Mouse (Mus musculus) small intestine, adult 2 months (tissue): ENCODE data around the gene Arnt2. TPM values are rescaled to one million over a fixed set of nuclear protein-coding genes. Genes with fewer than 3 reads are reported as not detected.

Experiments
- H3K27ac ChIP-seq: fragments of 200-500 bp; 2 replicates; pipeline ENCODE4 v1.5.1; 2012; ENCODE audit warnings: low read depth, low read length, control low read depth, inconsistent platforms; ENCODE audit not compliant: insufficient read depth
- H3K27me3 ChIP-seq: fragments of 200-500 bp; 2 replicates; pipeline ENCODE4 v1.6.1; 2012; ENCODE audit warnings: mild to moderate bottlenecking, moderate library complexity, low read length, inconsistent platforms; ENCODE audit not compliant: control insufficient read depth, insufficient read depth
- H3K36me3 ChIP-seq: fragments of 200-500 bp; 2 replicates; pipeline ENCODE4 v1.6.1; 2012; ENCODE audit warnings: mild to moderate bottlenecking, low read length, control low read depth, inconsistent platforms; ENCODE audit not compliant: control insufficient read depth, insufficient read depth
- H3K4me1 ChIP-seq: fragments of 200-500 bp; 2 replicates; pipeline ENCODE4 v1.6.1; 2012; ENCODE audit warnings: low read length, inconsistent platforms, mixed read lengths; ENCODE audit not compliant: control insufficient read depth, insufficient read depth, insufficient read length
- H3K4me3 ChIP-seq: fragments of 200-500 bp; 2 replicates; pipeline ENCODE4 v1.5.1; 2012; ENCODE audit warnings: low read depth, mild to moderate bottlenecking, control low read depth, inconsistent platforms, low read length, moderate library complexity
- CTCF ChIP-seq: fragments of 200-500 bp; IDR thresholded peaks from 2 replicates; pipeline ENCODE4 v1.5.1; 2012; ENCODE audit warnings: low read depth, mild to moderate bottlenecking, control low read depth, inconsistent platforms, low read length, moderate library complexity, mixed read lengths; ENCODE audit not compliant: insufficient replicate concordance, insufficient read length; ENCODE audit errors: extremely low read depth
- POLR2A ChIP-seq: fragments of 200-500 bp; IDR thresholded peaks from 2 replicates; pipeline ENCODE4 v1.6.1; 2012; ENCODE audit warnings: low read depth, mild to moderate bottlenecking, control low read depth, inconsistent platforms, low read length, moderate library complexity
- WGBS: fragments of 180-500 bp; shearing (Covaris S2); methylation state at CpG from one replicate; pipeline ENCODE4 v1.1.7; 2018; 5-methylcytosine and 5-hydroxymethylcytosine counted together
- polyA plus RNA-seq: library from polyadenylated mRNA; depleted of rRNA; stranded (reverse); fragments of >200 nt; gene quantifications from 2 replicates; pipeline ENCODE4 v1.2.3, GENCODE M21; 2012

Gene Arnt2
- polyA plus RNA-seq, 1 experiment, result 3.2 TPM

DNA sequence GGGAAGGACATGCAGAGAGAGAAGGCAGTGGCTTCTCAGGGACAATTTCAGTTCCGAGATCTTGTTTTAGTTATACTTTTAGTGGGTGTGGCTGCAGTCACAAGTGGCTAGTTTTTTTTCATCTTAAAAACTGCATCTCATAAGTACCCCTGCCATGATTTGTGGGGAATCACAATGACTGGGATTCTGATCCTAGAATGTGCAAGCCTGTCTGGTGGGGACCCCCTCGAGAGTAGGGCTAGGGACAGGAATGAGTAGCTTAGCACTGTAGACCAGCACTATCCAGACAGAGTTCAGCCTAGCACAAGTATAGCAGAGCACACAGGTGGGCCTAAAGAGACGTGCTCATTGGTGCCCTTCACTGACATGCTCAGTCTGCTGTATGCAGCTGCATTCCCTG is 27.6 kb downstream of the Arnt2 start:
- WGBS, result 78% methylated on average over 3 of the region's 3 CpGs

DNA sequence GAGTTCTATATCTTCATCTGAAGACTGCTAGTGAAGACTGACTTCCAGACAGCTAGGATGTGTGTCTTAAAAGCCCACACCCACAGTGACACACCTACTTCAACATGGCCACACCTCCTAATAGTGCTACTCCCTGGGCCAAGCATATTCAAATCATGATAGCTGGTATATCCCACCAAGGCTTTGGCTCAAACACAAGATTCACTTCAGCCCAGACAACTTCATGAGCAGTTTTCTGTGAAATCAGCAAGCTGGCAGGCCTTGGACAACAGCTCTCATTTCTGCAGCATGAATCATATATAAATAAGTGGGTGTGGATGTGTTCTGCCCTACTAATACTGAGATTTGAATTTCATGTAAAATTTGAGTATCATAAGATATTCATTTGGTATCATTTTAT is 29.2 kb downstream of the Arnt2 start:
- Histone ChIP-seq H3K4me1 (no peaks in the 10 kb centered on the region), H3K27me3 (no peaks in the 10 kb centered on the region), H3K4me3 (no peak overlapping the region), H3K27ac (no peak overlapping the region), H3K36me3 (no peaks in the 10 kb centered on the region)
- TF ChIP-seq POLR2A (no peak), CTCF (no peak)

More for the DNA sequence above, 27.6 kb downstream of the Arnt2 start:
- H3K4me3 ChIP-seq, result no peak overlapping the region
- no peaks in the 10 kb centered on the region for H3K36me3 ChIP-seq
- no peaks in the 10 kb centered on the region for H3K27me3 ChIP-seq
- TF ChIP-seq CTCF (no peak), POLR2A (no peak)
- H3K27ac ChIP-seq, result no peak overlapping the region
- H3K4me1 ChIP-seq, result no peaks in the 10 kb centered on the region

DNA sequence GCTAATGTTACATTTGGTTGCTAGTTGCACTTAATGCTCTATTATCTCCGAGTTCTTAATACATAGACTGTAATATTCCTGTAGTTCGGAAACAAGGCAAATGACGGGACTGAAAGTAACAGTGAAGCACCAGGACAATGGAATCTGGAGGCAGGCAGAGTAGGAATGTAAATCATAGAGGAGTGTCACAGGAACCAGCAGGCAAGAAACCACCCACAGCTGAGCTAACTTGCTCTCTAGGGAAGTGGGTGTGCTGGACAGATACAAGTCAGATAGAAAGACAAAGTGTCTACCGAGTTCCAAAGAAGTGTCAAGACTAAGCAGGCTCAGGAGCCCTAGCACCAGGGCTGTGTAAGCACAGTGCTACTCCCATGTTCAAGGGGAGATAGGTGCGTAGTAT is 32.6 kb downstream of the Arnt2 start:
- TF ChIP-seq POLR2A (no peak), CTCF (no peak)
- Histone ChIP-seq H3K27me3 (no peaks in the 10 kb centered on the region), H3K27ac (no peak overlapping the region), H3K4me1 (no peaks in the 10 kb centered on the region), H3K36me3 (no peaks in the 10 kb centered on the region), H3K4me3 (no peak overlapping the region)
- 62% methylated on average over 5 of the region's 5 CpGs for WGBS

DNA sequence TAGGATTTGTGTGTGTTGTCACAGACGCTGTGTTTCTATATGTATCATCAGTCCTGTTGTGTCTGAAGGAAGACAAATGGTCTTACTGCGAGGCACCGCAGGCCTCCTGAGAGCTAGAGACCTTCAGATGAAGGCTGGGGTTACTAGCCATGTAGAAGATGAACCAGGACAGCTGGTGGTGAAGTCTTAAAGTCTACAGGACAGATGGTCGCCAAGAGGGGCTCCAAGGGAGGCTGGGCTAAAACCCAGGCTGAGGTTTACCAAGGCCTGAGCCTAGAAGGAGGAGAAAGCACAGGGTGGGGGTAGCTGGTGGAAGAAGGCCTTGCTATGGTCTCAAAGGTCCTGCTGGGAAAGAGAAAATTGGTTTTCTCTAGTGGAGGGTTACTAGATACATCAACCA is 36.3 kb downstream of the Arnt2 start:
- Histone ChIP-seq H3K27me3 (no peaks in the 10 kb centered on the region), H3K4me1 (no peaks in the 10 kb centered on the region), H3K4me3 (no peak overlapping the region), H3K27ac (no peak overlapping the region), H3K36me3 (no peaks in the 10 kb centered on the region)
- 85% methylated on average over 4 of the region's 4 CpGs for WGBS
- TF ChIP-seq POLR2A (no peak), CTCF (no peak)

DNA sequence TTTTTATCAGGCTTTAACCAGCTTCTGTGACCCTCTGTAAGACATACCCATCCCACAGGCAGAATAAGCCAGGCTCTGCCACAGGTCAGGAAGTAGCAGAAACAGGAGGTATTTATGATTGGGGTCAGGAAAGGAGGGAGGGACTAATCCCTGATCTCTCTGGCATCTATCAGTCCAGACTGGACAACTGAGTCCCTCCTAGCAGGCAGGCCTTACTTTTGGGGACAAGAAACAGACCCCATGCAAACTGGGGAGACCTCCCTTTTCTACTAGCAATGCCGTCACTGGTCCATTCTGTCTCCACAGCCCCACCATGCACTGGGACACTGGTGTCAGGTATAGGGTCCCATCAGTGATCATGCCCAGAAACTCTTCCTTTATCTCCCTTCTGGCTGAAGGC is 37.1 kb downstream of the Arnt2 start:
- Histone ChIP-seq H3K27me3 (no peaks in the 10 kb centered on the region), H3K36me3 (no peaks in the 10 kb centered on the region), H3K27ac (no peak overlapping the region), H3K4me1 (no peaks in the 10 kb centered on the region), H3K4me3 (no peak overlapping the region)
- 92% methylated on average over 1 of the region's 1 CpGs for WGBS
- no peak for TF ChIP-seq POLR2A
- TF ChIP-seq CTCF, result no peak

DNA sequence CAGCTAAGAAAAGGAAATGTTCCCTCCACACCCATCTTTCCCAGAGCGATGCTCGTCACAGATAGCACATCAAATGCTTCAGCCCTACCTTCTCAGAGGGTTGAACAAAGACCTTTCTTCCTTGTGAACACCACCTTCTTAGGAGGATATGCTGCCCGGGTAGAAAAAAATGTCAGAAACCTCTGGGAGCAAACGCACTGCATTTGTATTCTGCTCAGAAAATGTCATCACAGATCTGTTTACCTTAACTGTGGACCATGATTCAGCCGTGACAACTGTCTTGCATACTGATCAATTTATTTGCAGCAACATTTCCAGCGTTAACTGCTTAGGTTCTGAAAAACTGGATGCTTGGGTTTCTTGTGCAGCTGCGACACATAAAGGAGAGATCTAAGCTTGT is 37.7 kb downstream of the Arnt2 start:
- WGBS, result 67% methylated on average over 7 of the region's 7 CpGs
- no peak for TF ChIP-seq CTCF
- no peak for TF ChIP-seq POLR2A
- Histone ChIP-seq H3K27me3 (no peaks in the 10 kb centered on the region), H3K27ac (no peak overlapping the region), H3K36me3 (no peaks in the 10 kb centered on the region), H3K4me3 (no peak overlapping the region), H3K4me1 (no peaks in the 10 kb centered on the region)

DNA sequence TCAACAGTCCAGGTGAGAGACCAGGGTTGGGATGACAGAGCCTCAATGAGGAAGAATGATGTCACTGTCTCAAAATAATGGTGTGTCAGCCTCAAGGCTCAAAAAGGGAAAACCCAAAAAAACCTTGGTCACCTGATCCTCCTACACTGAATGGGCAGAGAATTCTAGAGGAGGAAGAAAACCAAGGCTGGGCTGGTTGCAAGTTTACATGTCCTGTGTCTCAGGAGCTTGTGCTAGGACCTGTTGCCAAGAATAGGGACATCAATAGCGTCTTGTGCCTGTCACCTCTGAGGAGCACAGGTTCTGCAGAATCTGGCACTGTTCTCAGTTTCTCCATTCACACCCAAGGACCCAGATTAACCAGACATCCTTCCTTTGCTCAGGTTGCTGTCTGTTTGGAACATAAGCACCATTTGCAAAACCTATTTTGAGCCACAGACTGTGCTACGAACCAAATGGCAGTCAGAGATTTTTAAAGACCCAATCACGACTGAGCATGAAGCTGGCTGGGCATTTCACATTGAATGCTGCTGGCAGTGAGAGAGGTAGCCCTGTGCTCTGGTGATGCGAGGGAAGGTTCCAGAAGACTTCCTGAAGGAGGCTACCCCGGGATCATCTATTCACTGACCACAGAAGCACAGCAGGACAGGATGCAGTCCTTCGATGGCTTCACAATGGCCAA is 38.9 kb downstream of the Arnt2 start:
- no peaks in the 10 kb centered on the region for H3K4me1 ChIP-seq
- no peaks in the 10 kb centered on the region for H3K36me3 ChIP-seq
- no peak overlapping the region for H3K4me3 ChIP-seq
- 86% methylated on average over 6 of the region's 6 CpGs for WGBS
- TF ChIP-seq POLR2A (no peak), CTCF (no peak)
- no peaks in the 10 kb centered on the region for H3K27me3 ChIP-seq
- no peak overlapping the region for H3K27ac ChIP-seq

DNA sequence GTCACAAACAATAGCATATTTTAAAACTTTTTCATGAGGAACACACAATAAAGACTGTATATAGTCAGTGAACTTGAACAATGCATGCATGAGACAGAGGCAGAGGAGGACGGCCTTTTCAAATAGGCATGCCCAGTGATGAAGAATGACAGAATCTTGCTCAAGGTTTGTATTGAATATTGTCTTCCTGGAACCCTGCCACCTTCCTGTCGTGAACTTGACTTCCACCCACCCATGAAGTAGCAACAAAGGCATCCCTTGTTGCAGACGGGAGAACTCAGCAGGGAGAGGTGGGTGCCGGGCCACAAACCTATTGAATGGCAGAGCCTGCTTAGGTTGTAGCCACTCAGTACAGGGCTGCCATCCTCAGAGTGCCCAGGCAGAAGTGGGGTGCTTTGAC is 43.7 kb downstream of the Arnt2 start:
- WGBS, result 68% methylated on average over 4 of the region's 4 CpGs
- H3K36me3 ChIP-seq, result no peaks in the 10 kb centered on the region
- no peaks in the 10 kb centered on the region for H3K4me1 ChIP-seq
- no peaks in the 10 kb centered on the region for H3K27me3 ChIP-seq
- no peak overlapping the region for H3K4me3 ChIP-seq
- H3K27ac ChIP-seq, result no peak overlapping the region
- no peak for TF ChIP-seq CTCF
- TF ChIP-seq POLR2A, result no peak
